Comparison of ENCODE assay signal across 8 mouse cellular contexts in genomic region chr9:69213796-69214195, GRCm38 (mm10).
DNase-seq lines count a peak whose midpoint lies in the region; TF ChIP-seq lines count a peak whose summit lies in the region.

No protein-coding gene starts in this region.

- H3K27ac ChIP-seq in gastrocnemius, adult 2 months, result no peak overlapping the region

- DNase-seq in gastrocnemius, postnatal 14 days, result peak; percentile 30
- no peak for DNase-seq in gastrocnemius, adult 2 months
- DNase-seq in urinary bladder, postnatal 25 days (ENCODE audit: low spot score), result peak; percentile 26
- DNase-seq in urinary bladder, postnatal 10 days (ENCODE audit: low spot score), result no peak
- peak; percentile 15 for DNase-seq in layer of hippocampus, adult 9-10 months (ENCODE audit: low spot score)
- peak; percentile 43 for DNase-seq in telencephalon, adult 2 months (ENCODE audit: low read depth, low spot score)
- no peak for DNase-seq in testis, postnatal 10 days (ENCODE audit: low spot score)
- DNase-seq in T-cell, adult 2 months (ENCODE audit: low spot score), result no peak

- intact Hi-C loops in gastrocnemius, postnatal 14 days (cut with DNase I; ENCODE audit: low total_unique reads), result no loop called here
- intact Hi-C loops in gastrocnemius, adult 2 months (cut with DNase I), result no loop called here

- no peak overlapping the region for H3K4me3 ChIP-seq in gastrocnemius, adult 2 months

- no peak for TF ChIP-seq CTCF in gastrocnemius, adult 2 months (IDR thresholded peaks at IDR 0.05)

Comparison
In these comparisons a context has a peak if more than half of its experiments do, and no peak if none do; other contexts are left out.
1. DNase-seq: peak in gastrocnemius, postnatal 14 days (single experiment), urinary bladder, postnatal 25 days (single experiment), layer of hippocampus, adult 9-10 months (single experiment) and telencephalon, adult 2 months (single experiment); none in gastrocnemius, adult 2 months (single experiment), urinary bladder, postnatal 10 days (single experiment), testis, postnatal 10 days (single experiment) and T-cell, adult 2 months (single experiment).